Mouse (Mus musculus): ENCODE results near the gene Gga3. TPM values are rescaled to one million over a fixed set of nuclear protein-coding genes. Genes with fewer than 3 reads are reported as not detected.

Gga3 gene
- polyA plus RNA-seq, 1 experiment from 2014 or later = 38.1 TPM

DNA sequence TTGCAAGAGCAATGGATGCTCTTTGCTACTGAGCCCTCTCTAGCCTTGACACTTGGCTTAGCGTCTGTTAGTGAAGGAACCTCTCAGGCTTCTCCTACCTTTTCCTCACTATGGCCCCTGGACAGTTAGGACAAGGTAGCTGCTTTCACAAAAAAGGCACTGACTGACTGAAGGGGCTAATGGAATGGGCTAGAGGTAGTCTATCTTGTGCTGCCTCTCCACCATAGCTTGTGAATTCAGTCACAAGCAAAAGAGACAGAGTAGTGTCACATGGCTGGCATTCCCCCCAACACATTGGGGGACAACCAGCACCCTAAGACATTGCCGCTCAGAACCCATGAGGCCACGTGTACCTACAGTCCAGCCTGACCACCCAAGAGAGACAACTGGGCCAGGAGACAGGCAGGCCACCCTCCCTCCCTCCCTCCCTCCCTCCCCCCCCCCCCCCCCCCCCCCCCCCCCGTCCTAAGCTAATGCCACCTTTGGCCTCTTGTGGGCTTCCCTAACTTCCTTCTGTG lies 36.5 kb upstream of the Gga3 start:
- 83% methylated on average over 3 of the region's 4 CpGs for WGBS
- H3K9ac ChIP-seq = no peak overlapping the region
- H3K9me3 ChIP-seq = no peaks in the 10 kb centered on the region
- H3K4me3 ChIP-seq = no peak overlapping the region
- no peaks in the 10 kb centered on the region for H3K4me1 ChIP-seq
- H3K27me3 ChIP-seq (replicated peaks) = no peaks in the 10 kb centered on the region
- H3K27ac ChIP-seq = no peak overlapping the region
- no peaks in the 10 kb centered on the region; the same call in 1 of the 2 replicates for H3K36me3 ChIP-seq (replicated peaks)
- H3K4me2 ChIP-seq = no peak overlapping the region
- no peak for ATAC-seq (replicated peaks)

- Histone ChIP-seq H3K9ac (no peak overlapping the region), H3K4me1 (no peaks in the 10 kb centered on the region), H3K9me3 (no peaks in the 10 kb centered on the region), H3K4me2 (no peak overlapping the region), H3K27ac (no peak overlapping the region), H3K36me3 (replicated peaks) (no peaks in the 10 kb centered on the region; the same call in 1 of the 2 replicates), H3K4me3 (no peak overlapping the region), H3K27me3 (replicated peaks) (no peaks in the 10 kb centered on the region)
- ATAC-seq (replicated peaks) = no peak
- WGBS = 97% methylated on average over 4 of the region's 4 CpGs
These were observed 35.7 kb upstream of the Gga3 start for GRCm38 (mm10) chr11:115639540-115639939.

- H3K4me3 ChIP-seq = no peak overlapping the region
- no peak overlapping the region for H3K9ac ChIP-seq
- 83% methylated on average over 5 of the region's 5 CpGs for WGBS
- H3K36me3 ChIP-seq (replicated peaks) = no peaks in the 10 kb centered on the region
- H3K27ac ChIP-seq = no peak overlapping the region
- ATAC-seq (replicated peaks) = no peak
- no peak overlapping the region for H3K4me2 ChIP-seq
- no peaks in the 10 kb centered on the region for H3K27me3 ChIP-seq (replicated peaks)
- no peaks in the 10 kb centered on the region for H3K4me1 ChIP-seq
- no peaks in the 10 kb centered on the region for H3K9me3 ChIP-seq
These were observed 34.9 kb upstream of the Gga3 start for GRCm38 (mm10) chr11:115638498-115639409.

DNA sequence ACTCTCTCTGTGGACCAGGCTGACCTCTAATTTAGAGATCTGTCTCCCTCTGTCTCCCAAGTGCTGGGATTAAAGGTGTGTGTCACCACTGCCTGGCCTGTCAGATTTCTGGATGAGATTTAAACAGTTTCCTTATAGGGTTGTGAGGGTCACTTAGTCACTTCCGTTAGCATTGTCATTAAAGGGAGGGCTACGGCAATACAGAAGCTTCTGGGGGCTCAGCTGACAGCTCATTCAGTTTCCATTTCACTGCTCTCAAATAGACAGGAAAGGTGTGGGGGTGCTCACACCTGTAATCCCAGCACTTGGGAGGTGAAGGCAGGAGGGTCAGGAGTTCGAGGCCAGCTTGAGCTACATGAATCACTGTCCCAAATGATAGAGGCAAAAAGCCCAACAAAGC lies 33.1 kb upstream of the Gga3 start:
- Histone ChIP-seq H3K4me3 (no peak overlapping the region), H3K27me3 (replicated peaks) (no peaks in the 10 kb centered on the region), H3K4me2 (no peak overlapping the region), H3K36me3 (replicated peaks) (no peaks in the 10 kb centered on the region), H3K9ac (no peak overlapping the region), H3K27ac (no peak overlapping the region), H3K9me3 (no peaks in the 10 kb centered on the region), H3K4me1 (no peaks in the 10 kb centered on the region)
- 83% methylated on average over 3 of the region's 3 CpGs for WGBS
- ATAC-seq (replicated peaks) = no peak

DNA sequence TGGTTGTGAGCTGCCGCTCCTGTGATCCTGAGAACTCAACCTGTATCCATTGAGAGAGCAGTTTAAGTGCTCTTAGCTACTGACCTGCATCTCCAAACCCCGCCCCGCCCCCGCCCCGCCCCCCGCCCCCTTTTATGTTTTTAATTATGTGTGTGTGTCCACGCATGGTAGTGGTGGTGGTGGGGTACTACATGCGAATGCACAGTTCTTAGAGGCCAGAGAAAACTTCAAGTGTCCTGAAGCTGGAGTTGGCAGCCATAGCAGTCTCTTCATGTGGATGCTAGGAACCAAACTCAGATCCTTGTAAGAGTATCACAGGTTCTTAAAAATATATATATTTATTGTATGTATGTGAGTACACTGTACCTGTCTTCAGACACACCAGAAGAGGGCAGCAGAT lies 31.6 kb upstream of the Gga3 start:
- Histone ChIP-seq H3K27me3 (replicated peaks) (no peaks in the 10 kb centered on the region), H3K4me3 (no peak overlapping the region), H3K27ac (no peak overlapping the region), H3K4me1 (no peaks in the 10 kb centered on the region), H3K36me3 (replicated peaks) (no peaks in the 10 kb centered on the region), H3K9me3 (no peaks in the 10 kb centered on the region), H3K4me2 (no peak overlapping the region), H3K9ac (no peak overlapping the region)
- ATAC-seq (replicated peaks) = no peak
- WGBS = 81% methylated on average over 8 of the region's 8 CpGs

GRCm38 (mm10) chr11:115635041-115635440 lies 31.2 kb upstream of the Gga3 start:
- 84% methylated on average over 8 of the region's 8 CpGs for WGBS
- H3K9me3 ChIP-seq = no peaks in the 10 kb centered on the region
- H3K4me2 ChIP-seq = no peak overlapping the region
- no peak overlapping the region for H3K27ac ChIP-seq
- H3K36me3 ChIP-seq (replicated peaks) = no peaks in the 10 kb centered on the region
- H3K27me3 ChIP-seq (replicated peaks) = no peaks in the 10 kb centered on the region
- H3K4me1 ChIP-seq = no peaks in the 10 kb centered on the region
- ATAC-seq (replicated peaks) = no peak
- H3K9ac ChIP-seq = no peak overlapping the region
- no peak overlapping the region for H3K4me3 ChIP-seq

GRCm38 (mm10) chr11:115634109-115634508 lies 30.3 kb upstream of the Gga3 start:
- H3K4me2 ChIP-seq = no peak overlapping the region
- no peaks in the 10 kb centered on the region for H3K9me3 ChIP-seq
- no peak overlapping the region for H3K4me3 ChIP-seq
- H3K27ac ChIP-seq = no peak overlapping the region
- H3K4me1 ChIP-seq = no peaks in the 10 kb centered on the region
- ATAC-seq (replicated peaks) = no peak
- no peak overlapping the region for H3K9ac ChIP-seq
- H3K36me3 ChIP-seq (replicated peaks) = no peaks in the 10 kb centered on the region
- WGBS = 81% methylated on average over 4 of the region's 4 CpGs
- H3K27me3 ChIP-seq (replicated peaks) = no peaks in the 10 kb centered on the region

DNA sequence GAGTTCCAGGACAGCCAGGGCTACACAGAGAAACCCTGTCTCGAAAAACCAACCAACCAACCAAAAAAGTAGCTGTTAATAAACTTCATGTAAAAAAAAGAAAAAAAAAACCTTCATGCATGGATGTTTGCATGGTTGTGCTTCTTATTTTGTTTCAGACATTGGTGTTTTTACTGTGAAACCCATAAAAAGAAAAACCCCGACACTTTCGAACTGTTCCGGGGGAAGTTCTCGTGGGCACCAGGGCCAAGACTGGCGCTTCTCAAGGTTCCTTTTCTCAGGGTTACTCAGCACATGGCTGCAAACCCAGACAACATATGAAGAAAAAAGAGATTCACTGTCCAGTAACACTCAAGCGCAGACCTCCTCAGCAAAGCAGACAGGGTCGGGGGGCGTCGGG lies 29.0 kb upstream of the Gga3 start:
- no peak overlapping the region for H3K9ac ChIP-seq
- 87% methylated on average over 10 of the region's 10 CpGs for WGBS
- no peak overlapping the region for H3K4me3 ChIP-seq
- ATAC-seq (replicated peaks) = no peak
- no peak overlapping the region for H3K27ac ChIP-seq
- no peaks in the 10 kb centered on the region for H3K4me1 ChIP-seq
- no peaks in the 10 kb centered on the region for H3K36me3 ChIP-seq (replicated peaks)
- no peaks in the 10 kb centered on the region for H3K27me3 ChIP-seq (replicated peaks)
- no peaks in the 10 kb centered on the region for H3K9me3 ChIP-seq
- H3K4me2 ChIP-seq = no peak overlapping the region

DNA sequence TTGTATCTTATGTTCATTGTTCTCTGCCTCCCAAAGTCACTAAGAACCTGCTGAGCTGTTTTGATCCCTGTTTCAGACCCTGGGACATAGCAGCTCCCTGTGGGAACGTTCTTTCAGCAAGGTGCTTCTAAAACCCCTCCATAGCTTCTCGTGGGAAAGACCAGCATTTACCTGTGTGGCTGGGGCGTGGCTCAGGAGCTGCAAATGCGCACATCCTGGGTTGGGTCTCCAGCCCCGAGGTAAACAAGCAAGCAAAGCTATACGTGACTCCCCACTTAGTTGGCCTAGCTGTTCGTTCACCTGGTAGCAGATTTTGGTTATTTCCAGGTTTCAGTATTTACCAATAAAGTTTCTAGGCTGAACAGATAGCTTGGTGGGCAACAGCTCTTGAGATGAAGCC lies 28.4 kb upstream of the Gga3 start:
- 76% methylated on average over 7 of the region's 7 CpGs for WGBS
- Histone ChIP-seq H3K27ac (no peak overlapping the region), H3K4me3 (no peak overlapping the region), H3K4me2 (no peak overlapping the region), H3K9ac (no peak overlapping the region), H3K27me3 (replicated peaks) (no peaks in the 10 kb centered on the region), H3K4me1 (peaks cover under 1% of the 10 kb centered on the region), H3K36me3 (replicated peaks) (no peaks in the 10 kb centered on the region), H3K9me3 (no peaks in the 10 kb centered on the region)
- ATAC-seq (replicated peaks) = no peak

GRCm38 (mm10) chr11:115631505-115631890 lies 27.6 kb upstream of the Gga3 start:
- Histone ChIP-seq H3K9me3 (no peaks in the 10 kb centered on the region), H3K9ac (no peak overlapping the region), H3K36me3 (replicated peaks) (no peaks in the 10 kb centered on the region), H3K27ac (no peak overlapping the region), H3K4me2 (no peak overlapping the region), H3K27me3 (replicated peaks) (no peaks in the 10 kb centered on the region), H3K4me1 (peaks cover 8% of the 10 kb centered on the region), H3K4me3 (no peak overlapping the region)
- ATAC-seq (replicated peaks) = no peak
- 17% methylated on average over 3 of the region's 3 CpGs for WGBS

- Histone ChIP-seq H3K27me3 (replicated peaks) (no peaks in the 10 kb centered on the region), H3K27ac (no peak overlapping the region), H3K4me2 (no peak overlapping the region), H3K4me1 (peaks cover 9% of the 10 kb centered on the region), H3K36me3 (replicated peaks) (no peaks in the 10 kb centered on the region), H3K9ac (no peak overlapping the region), H3K4me3 (no peak overlapping the region), H3K9me3 (no peaks in the 10 kb centered on the region)
- no peak for ATAC-seq (replicated peaks)
- WGBS = 50% methylated on average over 16 of the region's 16 CpGs
These were observed 27.0 kb upstream of the Gga3 start for GRCm38 (mm10) chr11:115630532-115631504.
